Mouse (Mus musculus) gastrocnemius, adult 8-10 months (tissue): ENCODE measurements around the gene Stard13. TPM values are rescaled to one million over a fixed set of nuclear protein-coding genes. Genes with fewer than 3 reads are reported as not detected.

Experiments
- DNase-seq, 2 experiments: peaks; one replicate each; pipeline ENCODE4 v3.0.0; 2022; ENCODE audit warnings: low spot score in 2 of 2
- total RNA-seq, 4 experiments: library from RNA; stranded (reverse); gene quantifications; 2 replicates each; pipeline ENCODE4 v1.2.4; 2022

Gene Stard13
- total RNA-seq, 4 experiments from 2014 or later: 3.7 to 5.8 (median 4.9) TPM

GRCm38 (mm10) chr5:151228367-151229005, 5.2 kb downstream of the Stard13 start:
- no peak for DNase-seq

GRCm38 (mm10) chr5:151223696-151224366, 9.8 kb downstream of the Stard13 start:
- DNase-seq: no peak

GRCm38 (mm10) chr5:151222791-151223190, 10.8 kb downstream of the Stard13 start:
- no peak for DNase-seq

- DNase-seq: no peak
Measured at GRCm38 (mm10) chr5:151218689-151219115, 14.9 kb downstream of the Stard13 start.

GRCm38 (mm10) chr5:151213097-151213496, 20.5 kb downstream of the Stard13 start:
- DNase-seq: no peak

GRCm38 (mm10) chr5:151210869-151211268, 22.8 kb downstream of the Stard13 start:
- no peak for DNase-seq

GRCm38 (mm10) chr5:151210060-151210459, 23.6 kb downstream of the Stard13 start:
- DNase-seq: no peak

- DNase-seq: no peak
Measured at GRCm38 (mm10) chr5:151205017-151205416, 28.6 kb downstream of the Stard13 start.

GRCm38 (mm10) chr5:151202925-151203324, 30.7 kb downstream of the Stard13 start:
- no peak for DNase-seq

- DNase-seq: no peak
Measured at GRCm38 (mm10) chr5:151201220-151201619, 32.4 kb downstream of the Stard13 start.

GRCm38 (mm10) chr5:151199235-151199634, 34.4 kb downstream of the Stard13 start:
- DNase-seq: no peak

GRCm38 (mm10) chr5:151196603-151197272, 36.9 kb downstream of the Stard13 start:
- DNase-seq: no peak

GRCm38 (mm10) chr5:151193885-151194520, 39.6 kb downstream of the Stard13 start:
- DNase-seq: no peak

GRCm38 (mm10) chr5:151192266-151192665, 41.4 kb downstream of the Stard13 start:
- no peak for DNase-seq

- no peak for DNase-seq
Measured at GRCm38 (mm10) chr5:151190764-151191163, 42.9 kb downstream of the Stard13 start.

GRCm38 (mm10) chr5:151189789-151190378, 43.8 kb downstream of the Stard13 start:
- peak; percentile 37 to 48 for DNase-seq

- DNase-seq: no peak
Measured at GRCm38 (mm10) chr5:151189321-151189720, 44.3 kb downstream of the Stard13 start.

- no peak for DNase-seq
Measured at GRCm38 (mm10) chr5:151188659-151189058, 45.0 kb downstream of the Stard13 start.

GRCm38 (mm10) chr5:151187336-151187735, 46.3 kb downstream of the Stard13 start:
- DNase-seq: no peak

- DNase-seq: no peak
Measured at GRCm38 (mm10) chr5:151185286-151185856, 48.3 kb downstream of the Stard13 start.

- DNase-seq: no peak
Measured at GRCm38 (mm10) chr5:151183656-151184240, 49.9 kb downstream of the Stard13 start.
